Mouse (Mus musculus) limb, embryonic 13.5 days (tissue): ENCODE measurements around the gene Pgs1. TPM values are rescaled to one million over a fixed set of nuclear protein-coding genes. Genes with fewer than 3 reads are reported as not detected.

Experiments
- ATAC-seq: fragments of 200-750 bp; cut with Nextera tagmentation; 2 replicates; pipeline ENCODE4 v1.8.0; 2017; ENCODE audit warnings: low read depth, moderate number of reproducible peaks, moderate TSS enrichment; ENCODE audit not compliant: low FRiP score
- H3K27ac ChIP-seq: fragments of 300-500 bp; sonication (generic); 2 replicates; pipeline ENCODE4 v1.5.1; 2015; ENCODE audit warnings: inconsistent platforms, mild to moderate bottlenecking, moderate library complexity
- H3K27me3 ChIP-seq: fragments of 300-500 bp; sonication (generic); 2 replicates; pipeline ENCODE4 v1.6.1; 2015; ENCODE audit warnings: mild to moderate bottlenecking, inconsistent platforms
- H3K36me3 ChIP-seq: fragments of 300-500 bp; sonication (generic); 2 replicates; pipeline ENCODE4 v1.6.1; 2015; ENCODE audit warnings: inconsistent platforms, mild to moderate bottlenecking, moderate library complexity
- H3K4me1 ChIP-seq: fragments of 300-500 bp; sonication (generic); 2 replicates; pipeline ENCODE4 v1.6.1; 2015; ENCODE audit warnings: inconsistent platforms
- H3K4me2 ChIP-seq: fragments of 300-500 bp; sonication (generic); replicated peaks from 2 replicates; pipeline ENCODE4 v1.6.1; 2015; ENCODE audit warnings: inconsistent platforms, mild to moderate bottlenecking, moderate library complexity
- H3K4me3 ChIP-seq: fragments of 300-500 bp; sonication (generic); 2 replicates; pipeline ENCODE4 v1.5.1; 2015; ENCODE audit warnings: moderate library complexity, mild to moderate bottlenecking, inconsistent platforms
- H3K9ac ChIP-seq: fragments of 300-500 bp; sonication (generic); 2 replicates; pipeline ENCODE4 v1.6.1; 2015; ENCODE audit warnings: mild to moderate bottlenecking, inconsistent platforms
- H3K9me3 ChIP-seq: fragments of 300-500 bp; sonication (generic); 2 replicates; pipeline ENCODE4 v1.6.1; 2016; ENCODE audit warnings: inconsistent platforms
- WGBS: fragments of 180-500 bp; shearing (Covaris S2); methylation state at CpG from one replicate; pipeline ENCODE4 v1.1.7; 2015; 5-methylcytosine and 5-hydroxymethylcytosine counted together
- polyA plus RNA-seq: library from polyadenylated mRNA; unstranded; fragments of >200 nt; fragmentation: Nextera tagmentation; extraction: Ambion mirVana; gene quantifications from 2 replicates; pipeline ENCODE4 v1.2.1, GENCODE M21; 2015

Gene Pgs1
- polyA plus RNA-seq, 1 experiment from 2014 or later = 35.7 TPM

GRCm38 (mm10) chr11:117971646-117972242, 14.3 kb upstream of the Pgs1 start:
- WGBS = 55% methylated on average over 2 of the region's 2 CpGs
- no peak overlapping the region for H3K4me2 ChIP-seq
- H3K9me3 ChIP-seq = no peaks in the 10 kb centered on the region
- H3K4me3 ChIP-seq = no peak overlapping the region
- no peak overlapping the region for H3K9ac ChIP-seq
- H3K27me3 ChIP-seq = peaks cover 19% of the 10 kb centered on the region; the same call in 1 of the 2 replicates
- ATAC-seq = no peak
- H3K4me1 ChIP-seq = peaks cover 48% of the 10 kb centered on the region
- H3K27ac ChIP-seq = no peak overlapping the region
- H3K36me3 ChIP-seq = peaks cover 8% of the 10 kb centered on the region

- Histone ChIP-seq H3K4me2 (no peak overlapping the region), H3K9ac (no peak overlapping the region), H3K9me3 (no peaks in the 10 kb centered on the region), H3K36me3 (no peaks in the 10 kb centered on the region), H3K27me3 (peaks cover 9% of the 10 kb centered on the region; the same call in 1 of the 2 replicates), H3K27ac (no peak overlapping the region), H3K4me3 (no peak overlapping the region), H3K4me1 (peaks cover 36% of the 10 kb centered on the region)
- 66% methylated on average over 11 of the region's 11 CpGs for WGBS
- no peak for ATAC-seq
Observed at GRCm38 (mm10) chr11:117972656-117973558, 13.2 kb upstream of the Pgs1 start.

DNA sequence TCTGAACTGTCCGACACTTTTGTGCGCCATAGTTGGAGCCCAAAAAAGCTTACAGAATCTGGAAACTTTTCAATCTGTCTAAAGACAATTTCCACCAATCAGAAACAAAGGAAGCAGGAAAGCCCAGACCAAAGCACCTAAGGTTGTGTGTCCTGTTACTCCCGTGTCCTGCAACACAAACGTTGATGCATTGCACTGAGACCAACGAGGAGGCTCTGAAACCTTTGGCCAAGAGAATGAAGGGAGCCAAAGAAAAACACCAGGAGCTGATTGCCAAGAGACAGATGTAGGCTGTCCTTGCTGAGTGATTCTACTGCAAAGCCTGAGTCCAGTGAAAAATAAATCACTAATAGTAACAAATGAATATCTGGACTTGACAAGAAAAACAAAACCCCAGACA, 12.5 kb upstream of the Pgs1 start:
- ATAC-seq = no peak
- Histone ChIP-seq H3K4me3 (no peak overlapping the region), H3K27ac (no peak overlapping the region), H3K36me3 (no peaks in the 10 kb centered on the region), H3K9me3 (no peaks in the 10 kb centered on the region), H3K27me3 (peaks cover 9% of the 10 kb centered on the region; the same call in 1 of the 2 replicates), H3K9ac (no peak overlapping the region), H3K4me2 (no peak overlapping the region), H3K4me1 (peaks cover 36% of the 10 kb centered on the region)
- 42% methylated on average over 5 of the region's 5 CpGs for WGBS

DNA sequence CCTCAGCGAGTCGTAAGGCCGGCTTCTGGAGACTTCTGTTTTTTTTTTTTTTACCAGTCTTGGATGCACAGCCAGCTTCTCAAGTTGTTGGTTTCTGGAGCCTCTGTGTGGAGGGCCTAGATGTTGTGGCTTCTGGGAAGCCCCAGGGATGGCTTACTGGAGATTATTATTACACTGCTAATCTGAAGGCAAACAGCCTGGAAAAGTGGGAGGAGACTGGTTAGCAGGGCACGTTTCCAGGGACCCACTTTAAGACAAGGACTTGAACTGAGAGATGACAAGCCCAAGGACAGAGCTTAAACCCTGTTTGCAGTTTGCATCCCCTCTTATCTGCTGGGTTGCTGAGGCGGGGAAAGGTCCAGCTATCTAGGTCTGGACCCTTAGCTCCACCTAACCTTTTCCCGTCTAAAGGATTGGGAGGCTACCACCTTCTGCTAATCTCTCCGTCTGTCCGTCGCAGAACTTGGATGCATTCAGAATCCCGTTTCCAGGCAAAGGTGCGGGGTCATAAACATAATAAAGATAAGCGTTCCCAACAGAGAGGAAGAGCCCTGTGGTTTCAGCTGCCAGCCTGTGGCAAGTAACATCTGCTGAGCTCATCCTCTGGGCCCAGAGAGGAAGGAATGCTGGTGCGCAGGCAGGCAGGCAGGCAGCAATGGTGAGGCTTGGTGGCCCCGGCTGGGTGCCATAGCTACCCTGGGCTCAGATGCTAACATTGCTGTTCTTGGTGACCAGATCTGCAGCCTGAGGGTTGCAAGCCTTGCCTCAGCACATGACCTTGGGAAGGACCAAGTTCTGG, 11.6 kb upstream of the Pgs1 start:
- peaks cover 9% of the 10 kb centered on the region; the same call in 1 of the 2 replicates for H3K27me3 ChIP-seq
- H3K9ac ChIP-seq = no peak overlapping the region; the same call in 1 of the 2 replicates
- H3K4me2 ChIP-seq = no peak overlapping the region
- no peak for ATAC-seq
- no peaks in the 10 kb centered on the region for H3K36me3 ChIP-seq
- H3K4me3 ChIP-seq = no peak overlapping the region
- peaks cover 35% of the 10 kb centered on the region for H3K4me1 ChIP-seq
- H3K9me3 ChIP-seq = no peaks in the 10 kb centered on the region
- 48% methylated on average over 14 of the region's 14 CpGs for WGBS
- H3K27ac ChIP-seq = no peak overlapping the region

- peaks cover 9% of the 10 kb centered on the region; the same call in 1 of the 2 replicates for H3K27me3 ChIP-seq
- no peak overlapping the region for H3K4me3 ChIP-seq
- H3K36me3 ChIP-seq = no peaks in the 10 kb centered on the region
- peak overlapping the region; percentile 21 for H3K4me2 ChIP-seq
- H3K27ac ChIP-seq = peak overlapping the region; percentile 44; the same call in 1 of the 2 replicates
- peaks cover 29% of the 10 kb centered on the region for H3K4me1 ChIP-seq
- 8% methylated on average over 18 of the region's 18 CpGs for WGBS
- H3K9me3 ChIP-seq = no peaks in the 10 kb centered on the region
- no peak for ATAC-seq
- H3K9ac ChIP-seq = peak overlapping the region; percentile 45
Observed at GRCm38 (mm10) chr11:117975211-117975967, 10.7 kb upstream of the Pgs1 start.

- Histone ChIP-seq H3K4me2 (peak overlapping the region; percentile 21; the same call in 1 of the 2 replicates), H3K9ac (peak overlapping the region; percentile 45; the same call in 1 of the 2 replicates)
Observed at GRCm38 (mm10) chr11:117976081-117976582, 10.0 kb upstream of the Pgs1 start.

GRCm38 (mm10) chr11:117977694-117978360, 8.3 kb upstream of the Pgs1 start:
- Histone ChIP-seq H3K36me3 (no peaks in the 10 kb centered on the region), H3K9me3 (no peaks in the 10 kb centered on the region), H3K4me3 (no peak overlapping the region), H3K4me1 (peaks cover 29% of the 10 kb centered on the region), H3K4me2 (no peak overlapping the region), H3K9ac (no peak overlapping the region), H3K27me3 (peaks cover 13% of the 10 kb centered on the region; the same call in 1 of the 2 replicates), H3K27ac (no peak overlapping the region)
- ATAC-seq = no peak
- WGBS = 53% methylated on average over 4 of the region's 5 CpGs

More at GRCm38 (mm10) chr11:117976081-117976582, 10.0 kb upstream of the Pgs1 start:
- 10% methylated on average over 8 of the region's 8 CpGs for WGBS
- Histone ChIP-seq H3K27ac (no peak overlapping the region), H3K36me3 (no peaks in the 10 kb centered on the region), H3K27me3 (peaks cover 9% of the 10 kb centered on the region; the same call in 1 of the 2 replicates), H3K9me3 (no peaks in the 10 kb centered on the region), H3K4me3 (no peak overlapping the region), H3K4me1 (peaks cover 29% of the 10 kb centered on the region)
- peak; percentile 19; the same call in 1 of the 2 replicates for ATAC-seq

DNA sequence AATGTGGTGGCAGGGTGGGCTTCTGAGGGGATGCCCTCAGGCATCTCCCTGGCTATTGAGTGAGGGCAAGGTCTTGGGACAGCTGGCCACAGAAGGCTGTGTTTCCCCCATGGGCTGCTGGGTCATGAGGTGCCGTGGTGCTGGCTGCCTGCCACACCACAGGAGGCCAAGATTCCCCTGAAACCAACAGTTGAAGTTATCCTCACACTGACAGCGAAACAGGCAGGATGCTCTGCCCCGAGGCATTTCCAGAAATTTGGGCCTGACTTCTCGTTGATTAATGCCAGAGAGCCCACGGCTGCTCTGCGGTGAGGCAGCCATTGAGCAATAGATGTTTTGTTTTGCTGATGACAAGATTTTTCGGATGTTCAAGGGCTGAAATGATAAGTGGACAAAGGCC, 6.7 kb upstream of the Pgs1 start:
- Histone ChIP-seq H3K4me2 (no peak overlapping the region), H3K4me1 (peaks cover 21% of the 10 kb centered on the region), H3K36me3 (no peaks in the 10 kb centered on the region), H3K4me3 (no peak overlapping the region), H3K9ac (no peak overlapping the region), H3K27ac (no peak overlapping the region), H3K27me3 (peaks cover 9% of the 10 kb centered on the region; the same call in 1 of the 2 replicates), H3K9me3 (no peaks in the 10 kb centered on the region)
- 70% methylated on average over 7 of the region's 7 CpGs for WGBS
- ATAC-seq = no peak

DNA sequence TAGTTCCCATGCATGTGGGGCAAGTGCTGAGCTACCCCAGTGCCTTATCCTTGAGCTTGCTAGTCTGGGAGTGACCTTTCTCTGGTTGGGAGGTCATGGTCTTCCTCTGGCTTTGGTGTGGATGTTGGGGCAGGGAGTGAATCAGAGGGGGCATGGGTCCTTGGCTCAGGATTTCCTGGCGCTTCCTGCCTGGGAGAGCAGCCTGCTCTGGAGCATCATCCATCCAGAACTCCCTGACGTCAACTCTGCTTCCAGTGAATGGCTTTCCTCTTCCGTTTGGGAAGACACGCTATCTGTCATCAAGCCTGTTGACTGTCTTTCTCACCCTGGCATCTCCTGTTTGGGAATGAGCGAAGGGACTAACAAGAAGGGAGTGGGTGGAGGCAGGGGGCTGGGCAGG, 3.7 kb upstream of the Pgs1 start:
- ATAC-seq = no peak
- no peaks in the 10 kb centered on the region for H3K9me3 ChIP-seq
- no peak overlapping the region for H3K4me2 ChIP-seq
- 81% methylated on average over 5 of the region's 5 CpGs for WGBS
- no peaks in the 10 kb centered on the region for H3K36me3 ChIP-seq
- no peak overlapping the region for H3K27ac ChIP-seq
- H3K4me3 ChIP-seq = no peak overlapping the region
- H3K27me3 ChIP-seq = peaks cover 4% of the 10 kb centered on the region; the same call in 1 of the 2 replicates
- no peak overlapping the region for H3K9ac ChIP-seq
- H3K4me1 ChIP-seq = peaks cover 7% of the 10 kb centered on the region

GRCm38 (mm10) chr11:117983770-117984169, 2.3 kb upstream of the Pgs1 start:
- Histone ChIP-seq H3K9me3 (no peaks in the 10 kb centered on the region), H3K4me3 (no peak overlapping the region), H3K36me3 (no peaks in the 10 kb centered on the region), H3K4me1 (peaks cover 19% of the 10 kb centered on the region), H3K4me2 (no peak overlapping the region), H3K27me3 (peaks cover 4% of the 10 kb centered on the region; the same call in 1 of the 2 replicates), H3K27ac (no peak overlapping the region), H3K9ac (no peak overlapping the region)
- no peak for ATAC-seq
- WGBS = 68% methylated on average over 7 of the region's 7 CpGs
